In the genomic region with DNA sequence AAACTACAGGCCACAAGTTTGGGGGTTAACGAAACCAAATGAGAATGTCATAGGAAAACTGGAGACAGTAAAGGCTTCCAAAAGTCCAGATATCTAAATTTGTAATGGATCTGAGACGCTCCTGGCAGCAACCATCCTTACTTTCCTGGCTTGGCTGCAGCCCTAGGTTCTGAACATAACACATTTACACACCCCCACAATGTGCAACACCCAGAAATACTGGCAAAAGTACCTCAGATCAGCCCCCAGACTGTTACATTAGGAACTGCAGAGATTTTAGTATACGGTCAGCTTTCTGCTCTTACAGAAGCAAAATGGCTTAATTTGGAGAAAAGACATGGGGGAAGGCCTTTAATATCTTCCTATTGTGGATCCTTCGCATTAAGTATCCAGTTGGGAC, we compare ENCODE assay signal across 21 mouse cellular contexts. TPM values are rescaled to one million over a fixed set of nuclear protein-coding genes. Genes with fewer than 3 reads are reported as not detected.
DNase-seq lines count a peak whose midpoint lies in the region.
"Had no signal": no experiment of that assay in that cellular context is flagged by ENCODE, and none has a peak within 500 bp of the region (broad histone marks: within the 10 kb centered on the region; RNA-seq: fewer than 3 reads in every experiment).

No protein-coding gene starts in this region.

- DNase-seq in layer of hippocampus, adult 11-12 months (ENCODE audit: low spot score) = peak; percentile 34
- DNase-seq in layer of hippocampus, postnatal 10 days (ENCODE audit: low spot score in 2 of 2) = no peak
- peak; percentile 57 for DNase-seq in right cerebral cortex, adult 18-20 months
- DNase-seq in right cerebral cortex, postnatal 4 days = no peak
- peak; percentile 25 to 46 for DNase-seq in left cerebral cortex, adult 9 months (ENCODE audit: low spot score in 2 of 2)
- DNase-seq in telencephalon, adult 2 months (ENCODE audit: low read depth, low spot score) = peak; percentile 88
- no peak for DNase-seq in spleen, postnatal 14 days (ENCODE audit: low spot score in 2 of 2)
- DNase-seq: adrenal gland, postnatal 25 days; B cell, adult 2 months; cerebellum, adult 18-20 months; cerebellum, postnatal 10 days; gastrocnemius, adult 2 months; gastrocnemius, postnatal 36 days; heart, adult 2 months; kidney, adult 11 months; kidney, postnatal 25 days; liver, embryonic 13.5 days; lung, adult 18-20 months; lung, postnatal 4 days; thymus, postnatal 14 days had no signal

RNA-seq across cellular contexts. Expression of a gene that starts 39.4 kb away (rescaled TPM):
- 10 to 100 TPM; 69.4 to 72.4 TPM for total RNA-seq in layer of hippocampus, postnatal 10 days (2021)

RNA-seq across cellular contexts. Expression of a gene that starts 44.0 kb away (rescaled TPM):
- total RNA-seq in layer of hippocampus, postnatal 10 days (2021) = 10 to 100 TPM; 10.6 to 14.5 TPM
- total RNA-seq: common myeloid progenitor, adult 5-6 weeks had no signal

Comparison
In these comparisons a context has a peak if more than half of its experiments do, and no peak if none do; other contexts are left out.
1. DNase-seq: peak in layer of hippocampus, adult 11-12 months (single experiment), right cerebral cortex, adult 18-20 months (single experiment), left cerebral cortex, adult 9 months (2 of 2) and telencephalon, adult 2 months (single experiment); none in layer of hippocampus, postnatal 10 days (0 of 2), right cerebral cortex, postnatal 4 days (single experiment) and spleen, postnatal 14 days (0 of 2).